Comparison of ENCODE assay signal across 19 mouse cellular contexts in genomic region chr2:146873881-146874441, GRCm38 (mm10).
DNase-seq lines count a peak whose midpoint lies in the region; ATAC-seq lines count a peak whose summit lies in the region.
"Had no signal": no experiment of that assay in that cellular context is flagged by ENCODE, and none has a peak within 500 bp of the region (broad histone marks: within the 10 kb centered on the region; RNA-seq: fewer than 3 reads in every experiment).

No protein-coding gene starts in this region.

- no peak for DNase-seq in cerebellum, adult 11-12 months
- DNase-seq in cerebellum, adult 9-11 months = peak; percentile 10
- DNase-seq in cerebellum, postnatal 36 days = no peak
- DNase-seq in brain, adult 2 months (ENCODE audit: low read depth, low spot score) = peak; percentile 28
- no peak for DNase-seq in right cerebral cortex, adult 2 months (ENCODE audit: low spot score in 2 of 2)
- DNase-seq: adrenal gland, postnatal 10 days; adrenal gland, postnatal 36 days; forebrain, postnatal 0 days; gastrocnemius, adult 2 months; gastrocnemius, postnatal 14 days; heart, adult 2 months; heart, postnatal 14 days; kidney, adult 18-20 months; kidney, adult 9 months had no signal

- peak; percentile 67 for ATAC-seq in cerebellum, adult (ENCODE audit: insufficient number of reproducible peaks, low FRiP score, low TSS enrichment)
- ATAC-seq: forebrain, embryonic 14.5 days; forebrain, postnatal 0 days; hindbrain, postnatal 0 days; inflammation-experienced regulatory T-cells, adult 6 months; intestine, embryonic 16.5 days had no signal

Comparison
In these comparisons a context has a peak if more than half of its experiments do, and no peak if none do; other contexts are left out.
1. DNase-seq: peak in cerebellum, adult 9-11 months (single experiment) and brain, adult 2 months (single experiment); none in cerebellum, adult 11-12 months (single experiment), cerebellum, postnatal 36 days (0 of 2) and right cerebral cortex, adult 2 months (0 of 2).